Mouse (Mus musculus) spleen, postnatal 36 days (tissue): ENCODE data around the gene Spice1.
A peak's percentile ranks its signal among the peaks of the same experiment; 100 is the strongest.

ENCODE experiments used
- DNase-seq, 2 experiments: peaks; one replicate each; pipeline ENCODE4 v3.0.0; 2022; ENCODE audit warnings: low spot score in 2 of 2, mixed read lengths in 1 of 2

Spice1 gene

GRCm38 (mm10) chr16:44347071-44347901 lies at the start of gene Spice1:
Gene Spice1, plus strand, starts transcription at chr16:44347121.
- peak; percentile 93 to 94 for DNase-seq

GRCm38 (mm10) chr16:44299438-44300093 lies 47.4 kb upstream of the Spice1 start:
- DNase-seq = peak in 1 of 2 experiments; percentile 4

GRCm38 (mm10) chr16:44302126-44302892 lies 44.6 kb upstream of the Spice1 start:
- DNase-seq = no peak

- DNase-seq = no peak
Observed at GRCm38 (mm10) chr16:44303822-44304221, 43.1 kb upstream of the Spice1 start.

- DNase-seq = no peak
Observed at GRCm38 (mm10) chr16:44305606-44306005, 41.3 kb upstream of the Spice1 start.

- DNase-seq = no peak
Observed at GRCm38 (mm10) chr16:44313422-44313821, 33.5 kb upstream of the Spice1 start.

- no peak for DNase-seq
Observed at GRCm38 (mm10) chr16:44316350-44316749, 30.6 kb upstream of the Spice1 start.

GRCm38 (mm10) chr16:44320232-44320631 lies 26.7 kb upstream of the Spice1 start:
- DNase-seq = no peak

- no peak for DNase-seq
Observed at GRCm38 (mm10) chr16:44328644-44329043, 18.3 kb upstream of the Spice1 start.

- DNase-seq = no peak
Observed at GRCm38 (mm10) chr16:44330657-44331056, 16.3 kb upstream of the Spice1 start.

GRCm38 (mm10) chr16:44331154-44331553 lies 15.8 kb upstream of the Spice1 start:
- DNase-seq = no peak

- DNase-seq = no peak
Observed at GRCm38 (mm10) chr16:44331671-44331994, 15.3 kb upstream of the Spice1 start.

GRCm38 (mm10) chr16:44331995-44332860 lies 14.7 kb upstream of the Spice1 start:
- DNase-seq = no peak

- peak; percentile 66 to 68 for DNase-seq
Observed at GRCm38 (mm10) chr16:44332861-44333284, 14.0 kb upstream of the Spice1 start, which contains the start of gene Sidt1. Gene Sidt1, minus strand, starts transcription at chr16:44333196.

- no peak for DNase-seq
Observed at GRCm38 (mm10) chr16:44337541-44337940, 9.4 kb upstream of the Spice1 start.

- no peak for DNase-seq
Observed at GRCm38 (mm10) chr16:44349801-44350397, 3.0 kb downstream of the Spice1 start.

- DNase-seq = no peak
Observed at GRCm38 (mm10) chr16:44356291-44356690, 9.4 kb downstream of the Spice1 start.

- DNase-seq = peak; percentile 86 to 88
Observed at GRCm38 (mm10) chr16:44357571-44358268, 10.8 kb downstream of the Spice1 start.

GRCm38 (mm10) chr16:44361921-44362890 lies 15.3 kb downstream of the Spice1 start:
- DNase-seq = peak; percentile 13 to 28
